Mouse (Mus musculus) 416B (cell line): ENCODE results near the gene Ifna16.
A peak's percentile ranks its signal among the peaks of the same experiment; 100 is the strongest.

Experiments
- DNase-seq: peaks from one replicate; pipeline ENCODE4 v3.0.0; 2011; ENCODE audit warnings: low read depth

Ifna16 gene

DNA sequence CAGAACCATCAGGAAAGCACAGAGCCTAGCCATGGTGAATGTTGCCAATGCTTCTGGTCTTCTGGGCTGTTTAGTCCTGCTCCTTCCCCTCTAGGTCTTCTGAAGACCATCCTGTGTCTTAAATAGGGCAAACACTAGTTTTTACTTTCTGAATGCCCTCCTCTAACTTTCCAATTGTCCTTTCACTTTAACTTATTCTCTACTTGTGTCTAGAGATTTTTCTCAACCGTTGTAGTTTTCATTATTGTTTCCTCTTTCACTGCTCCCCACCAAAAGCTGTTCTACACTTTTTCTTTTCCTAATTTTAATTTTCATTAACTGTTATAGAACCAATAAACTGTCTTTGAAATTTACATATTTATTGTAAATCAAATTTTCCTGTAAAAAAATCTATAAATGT, at the start of gene Ifna16:
Ifna16 (minus strand) TSS at position 101 of the 400 bp plus-strand sequence.
- no peak for DNase-seq

DNA sequence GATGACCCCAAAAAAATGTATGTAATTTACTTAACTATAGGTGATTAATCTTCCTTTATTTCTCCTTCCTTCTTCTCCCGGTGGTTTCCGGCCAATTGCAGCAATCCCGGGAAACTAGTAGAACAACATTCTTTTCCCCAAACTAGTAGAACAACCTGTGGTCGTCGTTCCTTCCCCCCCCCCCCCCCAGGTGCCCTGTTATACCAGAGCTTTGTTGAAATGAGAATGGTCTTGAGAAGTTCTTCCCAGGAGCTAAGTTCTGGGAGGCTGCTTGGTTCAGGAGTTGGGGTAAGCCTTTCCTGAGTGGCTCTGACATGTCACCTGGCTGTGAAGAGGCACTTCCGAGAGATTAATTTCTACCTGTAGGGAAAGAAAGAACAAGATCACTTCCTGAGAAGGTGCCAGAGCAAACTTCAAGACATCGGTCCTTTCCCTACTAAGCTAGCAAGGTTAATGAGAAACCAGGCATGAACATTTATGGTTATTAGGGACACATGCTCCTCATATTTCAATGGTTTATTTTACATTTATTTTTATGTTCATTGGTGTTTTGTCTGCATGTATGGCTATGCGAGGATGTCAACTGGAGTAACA, 46.9 kb upstream of the Ifna16 start:
- no peak for DNase-seq

DNA sequence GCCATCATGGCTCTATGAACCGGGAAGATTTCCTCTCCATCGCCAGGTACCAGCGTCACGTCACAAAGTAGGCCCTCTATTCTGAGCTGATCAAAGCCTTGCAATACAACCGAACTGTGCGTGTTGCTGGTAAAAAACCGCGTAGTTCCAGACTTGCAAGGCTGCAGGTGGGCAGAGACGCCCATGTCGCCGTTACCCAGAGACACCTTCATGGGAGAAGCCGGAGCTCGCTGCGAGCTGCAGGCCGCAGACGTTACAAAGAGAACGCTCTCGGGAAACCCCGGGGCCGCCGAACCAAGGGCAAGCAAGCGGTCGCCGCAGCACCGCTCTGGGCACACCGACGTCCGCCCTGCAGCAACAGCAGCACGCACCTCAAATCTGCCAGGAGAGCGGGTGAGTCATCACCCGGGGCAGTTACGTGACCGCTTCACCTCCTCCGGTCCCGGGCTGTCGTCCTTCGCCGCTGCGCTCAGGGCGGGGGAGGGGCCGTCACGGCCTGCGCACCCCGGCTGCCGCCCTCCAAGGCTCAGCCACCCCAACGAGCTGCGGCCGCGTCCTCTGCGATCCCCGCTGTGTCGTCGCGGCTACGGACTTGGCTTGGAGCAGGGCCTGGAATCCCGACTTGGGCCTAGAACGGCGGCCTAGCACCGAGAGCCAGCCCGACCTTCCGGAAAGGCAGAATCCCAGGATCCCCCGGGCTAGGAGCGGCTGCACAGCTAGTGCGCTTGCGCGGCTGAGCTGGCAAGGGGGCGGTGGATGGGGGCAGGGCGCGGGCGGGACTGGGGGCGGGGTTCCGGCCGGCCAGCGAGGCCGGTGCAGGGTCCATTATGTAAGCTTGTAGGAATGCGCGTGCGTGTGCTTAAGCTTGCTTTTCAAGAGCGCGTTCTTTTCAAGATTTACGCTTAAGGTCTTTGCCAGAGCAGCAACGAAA, 45.3 kb upstream of the Ifna16 start, which contains the start of the genes Gm26566 and Klhl9:
Gm26566 (plus strand) TSS at position 15 of the 931 bp plus-strand sequence.
Klhl9 (minus strand) TSS at position 675 of the 931 bp plus-strand sequence.
- peak; percentile 95 for DNase-seq

DNA sequence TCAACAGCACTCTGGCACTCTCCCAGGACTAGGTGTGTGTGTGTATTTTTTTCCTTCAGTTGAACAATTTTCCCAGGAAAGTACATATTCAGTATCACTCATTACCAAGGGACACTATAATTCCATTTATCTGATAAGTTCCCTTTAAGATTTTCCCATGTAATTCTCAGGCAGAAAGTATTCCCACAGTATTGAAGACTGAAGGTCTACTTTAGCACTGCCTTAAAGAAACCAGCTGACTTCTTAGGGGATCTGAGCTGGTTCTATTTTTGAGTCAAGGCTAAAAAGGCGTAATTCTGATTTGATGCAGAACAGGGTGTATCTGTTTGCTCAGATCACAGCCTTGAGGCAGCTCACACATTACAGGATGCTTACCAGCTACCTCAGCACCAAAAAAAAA, 42.0 kb upstream of the Ifna16 start:
- no peak for DNase-seq

DNA sequence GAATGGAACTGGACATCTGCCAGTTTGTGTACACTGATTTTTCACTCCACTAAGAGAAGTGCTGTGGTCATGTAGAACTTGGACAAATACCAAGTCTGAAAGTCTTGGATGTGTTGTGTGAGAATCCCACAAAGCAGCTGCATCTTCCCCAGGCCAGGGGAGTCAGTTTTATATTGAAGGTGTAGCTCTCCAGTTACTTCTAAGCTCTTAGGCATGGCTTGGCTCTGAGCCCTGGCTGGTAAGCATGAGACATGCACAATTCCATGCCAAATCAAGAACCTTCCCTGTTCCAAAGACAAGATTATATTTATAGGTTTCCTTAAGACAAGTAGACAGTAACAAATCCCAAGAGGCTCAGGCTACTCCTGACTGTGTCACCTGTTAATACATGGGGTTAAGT, 38.3 kb upstream of the Ifna16 start:
- DNase-seq = no peak

DNA sequence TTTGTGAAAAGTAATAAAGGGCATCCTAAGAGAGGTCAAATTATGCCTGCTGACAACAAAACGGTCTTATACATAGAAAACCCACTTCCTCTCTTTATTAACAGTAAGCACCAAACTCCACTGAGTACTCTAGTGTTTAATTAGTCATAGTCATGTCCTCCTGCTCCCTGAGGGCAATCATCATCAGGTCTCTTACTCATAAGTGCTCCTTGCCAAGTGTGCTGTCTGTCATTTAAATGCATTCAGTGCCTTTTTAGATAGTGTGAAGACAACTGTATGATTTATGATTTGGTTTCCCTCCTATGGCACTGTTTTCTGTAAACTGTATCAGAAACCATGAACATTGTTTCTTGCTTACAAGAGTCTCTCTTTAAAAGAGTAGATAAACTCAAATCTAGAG, 37.6 kb upstream of the Ifna16 start:
- peak; percentile 59 for DNase-seq

DNA sequence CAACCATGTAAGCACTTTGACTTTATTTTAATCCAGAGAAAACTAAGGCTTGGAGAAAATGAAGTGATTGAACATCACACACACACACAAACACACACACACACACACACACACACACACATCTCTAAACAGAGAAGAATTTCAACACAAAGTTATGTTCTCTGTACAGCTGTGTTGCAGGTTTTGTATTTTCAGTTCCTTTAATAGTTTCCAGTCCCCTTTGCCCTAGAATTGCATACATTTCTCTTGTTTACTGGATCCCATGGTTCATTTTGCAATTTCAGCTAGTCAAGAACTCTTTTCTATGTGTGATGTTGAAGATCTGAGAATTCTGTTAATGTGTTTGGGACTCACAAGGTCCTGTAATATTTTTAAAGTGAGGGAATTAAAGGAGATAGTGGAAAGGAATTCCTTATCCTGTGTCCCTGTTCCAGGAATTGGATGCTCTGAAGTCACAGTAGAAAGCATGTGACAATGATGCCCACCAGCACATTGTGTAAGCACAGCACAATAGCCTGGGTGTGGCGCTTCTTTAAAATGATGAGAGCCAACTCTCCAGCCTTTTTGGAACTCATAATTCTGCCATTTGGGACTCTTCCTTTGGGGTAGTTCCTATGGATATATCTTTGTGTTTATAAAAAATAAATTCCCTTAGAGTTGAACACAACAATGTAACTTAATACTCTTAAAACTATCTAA, 30.6 kb upstream of the Ifna16 start:
- no peak for DNase-seq

DNA sequence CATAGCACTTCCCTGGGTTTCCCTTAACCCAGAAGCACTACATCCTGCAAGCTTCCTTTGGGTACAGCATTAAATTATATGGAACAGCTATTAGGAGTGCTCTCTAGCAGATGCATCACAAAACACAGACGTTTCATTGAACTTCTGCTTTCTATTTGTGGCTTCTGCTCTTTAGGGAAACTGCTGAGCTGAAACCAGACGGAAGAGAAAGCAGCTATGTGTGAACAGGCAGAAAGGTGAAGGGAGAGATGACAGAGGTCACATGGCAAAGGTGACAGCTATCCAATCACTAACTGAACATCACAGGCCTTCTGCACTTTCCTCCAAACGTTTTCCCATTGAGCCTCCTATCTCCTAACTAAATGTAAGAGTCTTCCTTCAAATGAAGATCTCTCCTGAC, 29.2 kb upstream of the Ifna16 start:
- no peak for DNase-seq

DNA sequence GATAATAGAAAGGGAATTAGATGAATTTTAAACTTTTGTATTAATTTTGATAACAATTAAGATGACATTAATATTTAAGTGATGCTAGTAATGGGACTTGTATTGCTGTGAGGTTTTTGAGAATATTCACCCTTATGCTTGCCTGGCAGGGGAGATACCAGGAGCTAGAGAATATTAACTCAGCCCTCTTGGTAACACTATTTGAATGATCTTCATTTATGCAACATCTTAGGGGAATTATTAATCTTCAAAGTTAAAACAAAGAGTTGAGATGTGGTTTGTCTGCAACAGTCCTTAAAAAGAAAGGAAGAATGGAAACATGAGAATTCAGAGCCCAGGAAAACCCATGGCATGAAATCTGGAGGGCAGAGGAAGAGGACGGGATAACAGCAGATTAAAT, 22.6 kb upstream of the Ifna16 start:
- DNase-seq = no peak

DNA sequence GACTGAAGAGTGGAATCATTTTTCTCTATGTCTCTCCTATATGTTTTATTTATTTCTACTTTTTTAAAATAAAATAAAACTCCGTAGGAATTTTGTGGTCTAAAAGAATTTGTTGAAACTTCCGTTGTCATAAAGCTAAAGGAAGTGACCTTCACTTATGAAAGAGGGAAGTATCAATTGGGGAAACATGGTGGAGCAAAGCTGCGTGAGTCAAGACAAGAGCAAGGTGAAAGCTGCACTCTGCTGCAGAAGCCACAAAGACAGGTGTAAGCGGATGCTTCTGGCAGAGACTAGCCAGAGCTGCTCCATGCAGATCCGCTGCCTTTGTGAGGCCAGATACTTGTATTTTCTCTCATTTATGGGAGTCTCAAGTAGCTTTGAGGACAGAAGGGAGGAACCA, 22.1 kb upstream of the Ifna16 start:
- no peak for DNase-seq

DNA sequence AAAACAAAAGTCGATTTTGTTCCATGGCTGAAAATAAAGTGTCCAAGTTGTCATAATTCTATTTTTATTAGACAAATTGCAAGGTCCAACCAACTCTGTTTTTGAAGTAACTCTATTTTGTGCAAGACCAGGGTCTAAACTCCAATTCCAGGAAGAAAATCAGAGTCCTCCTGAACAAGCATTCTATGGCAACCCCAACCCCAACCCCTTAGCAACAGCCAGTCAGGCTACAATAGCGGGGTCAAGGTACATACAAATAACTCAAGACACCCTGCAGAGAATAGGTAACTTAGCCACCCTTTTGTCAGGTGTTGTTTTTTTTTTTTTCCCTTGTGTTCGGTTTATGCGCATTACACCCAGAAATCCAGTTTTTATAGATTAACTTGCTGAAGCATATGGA, 21.0 kb upstream of the Ifna16 start:
- DNase-seq = no peak

DNA sequence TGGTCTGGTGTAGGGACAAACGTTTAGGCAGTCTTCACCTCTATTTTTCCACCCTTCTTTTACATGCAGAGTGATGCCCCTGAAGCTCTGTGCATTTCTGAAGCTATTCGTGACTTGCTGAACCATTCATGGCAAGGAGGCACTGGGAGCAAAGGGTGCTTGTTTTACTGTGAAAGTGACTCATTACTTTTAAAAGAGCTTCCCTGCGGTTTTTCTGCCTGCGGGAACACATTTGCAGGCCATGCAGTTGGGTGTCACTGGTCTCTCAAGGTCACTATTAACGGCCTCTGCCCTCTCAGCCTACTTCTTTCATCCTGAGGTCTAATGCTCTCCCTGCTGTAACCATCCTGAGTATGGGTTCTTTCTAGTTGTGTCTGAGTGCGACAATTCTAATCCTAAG, 20.4 kb upstream of the Ifna16 start:
- DNase-seq = peak; percentile 79

DNA sequence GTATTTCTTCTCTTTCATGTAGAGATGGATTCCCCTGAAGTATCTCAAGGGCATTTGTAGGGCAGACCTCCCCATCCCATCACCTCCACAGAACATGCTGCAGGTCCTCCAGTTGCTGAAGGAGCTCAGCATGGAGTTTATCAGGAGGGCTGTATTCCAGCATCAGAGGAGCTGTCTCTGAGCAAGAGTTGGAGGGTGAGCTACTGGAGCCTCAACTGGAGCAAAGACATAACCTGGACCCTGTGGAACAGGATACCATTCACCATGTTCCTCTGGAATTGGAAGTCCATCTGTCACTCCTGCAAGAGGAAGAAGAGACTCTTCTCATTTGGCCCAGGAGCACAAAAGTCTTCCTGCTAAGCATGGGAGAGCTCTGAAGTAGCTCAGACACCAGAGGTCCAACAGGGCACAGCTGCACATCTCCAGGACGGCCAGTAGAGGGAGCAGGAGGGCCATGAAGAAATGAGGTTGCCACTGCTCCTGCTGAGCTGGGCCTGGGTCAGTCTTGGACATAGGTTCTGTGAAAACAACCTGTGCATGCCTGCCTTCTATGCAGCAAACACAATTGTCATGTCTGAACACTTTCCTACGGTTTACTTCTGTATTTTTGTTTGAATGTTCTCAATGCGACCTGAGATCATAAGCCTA, 19.6 kb upstream of the Ifna16 start:
- DNase-seq = peak; percentile 83

DNA sequence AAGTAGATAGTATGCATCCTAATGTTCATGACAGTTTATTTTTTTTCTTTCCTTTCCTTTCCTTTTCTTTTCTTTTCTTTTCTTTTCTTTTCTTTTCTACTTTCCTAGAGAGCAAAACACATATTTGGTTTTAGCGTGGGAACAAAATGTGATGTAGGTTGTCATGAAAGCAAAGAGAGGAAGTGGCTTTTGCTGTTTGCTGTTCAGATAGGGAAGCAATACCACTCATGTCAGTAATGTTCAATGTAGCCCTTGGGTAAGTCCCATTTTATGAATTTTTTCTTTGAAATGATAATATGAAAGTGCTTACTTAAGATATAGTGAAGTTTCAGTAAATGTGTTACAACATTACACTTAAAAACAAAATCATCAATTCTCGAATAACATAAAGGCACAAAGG, 16.7 kb upstream of the Ifna16 start:
- peak; percentile 57 for DNase-seq

DNA sequence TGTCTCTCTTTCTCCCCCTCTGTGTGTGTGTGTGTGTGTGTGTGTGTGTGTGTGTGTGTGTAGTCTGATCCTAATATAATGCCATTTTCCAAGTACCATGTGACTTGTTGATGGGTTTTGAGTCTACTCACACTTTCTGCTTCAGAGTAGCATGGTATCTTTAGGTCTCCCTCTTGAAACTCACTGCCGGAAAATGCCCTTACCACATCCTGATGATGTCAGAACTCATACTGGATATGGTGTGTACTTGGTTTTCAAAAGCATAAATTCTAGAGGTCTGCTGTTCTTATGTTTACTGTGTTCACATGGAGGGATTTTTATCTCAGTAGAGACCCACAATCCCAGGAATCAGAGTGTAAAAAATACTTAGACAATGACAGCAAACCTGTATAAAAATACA, 15.8 kb upstream of the Ifna16 start:
- DNase-seq = peak; percentile 76

DNA sequence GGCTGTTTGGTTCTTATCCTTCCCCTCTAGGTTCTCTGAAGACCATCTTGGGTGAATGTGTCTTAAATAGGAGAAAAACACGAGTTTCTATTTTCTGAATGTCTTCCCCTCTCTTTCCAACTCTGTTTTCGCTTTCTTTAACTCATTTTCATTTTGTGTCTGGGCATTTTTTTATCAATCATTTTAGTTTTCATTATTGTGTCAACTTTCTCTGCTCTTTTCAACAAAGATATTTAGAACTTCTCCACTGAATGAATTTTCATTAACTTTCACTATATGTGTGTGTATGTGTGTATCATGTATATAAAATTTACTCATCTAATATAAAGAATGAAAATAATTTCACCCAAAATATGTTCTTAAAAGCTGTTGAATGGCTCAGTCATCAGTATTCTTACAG, 14.5 kb upstream of the Ifna16 start, which contains the start of gene Ifnab:
Ifnab (minus strand) TSS at position 101 of the 400 bp plus-strand sequence.
- no peak for DNase-seq

DNA sequence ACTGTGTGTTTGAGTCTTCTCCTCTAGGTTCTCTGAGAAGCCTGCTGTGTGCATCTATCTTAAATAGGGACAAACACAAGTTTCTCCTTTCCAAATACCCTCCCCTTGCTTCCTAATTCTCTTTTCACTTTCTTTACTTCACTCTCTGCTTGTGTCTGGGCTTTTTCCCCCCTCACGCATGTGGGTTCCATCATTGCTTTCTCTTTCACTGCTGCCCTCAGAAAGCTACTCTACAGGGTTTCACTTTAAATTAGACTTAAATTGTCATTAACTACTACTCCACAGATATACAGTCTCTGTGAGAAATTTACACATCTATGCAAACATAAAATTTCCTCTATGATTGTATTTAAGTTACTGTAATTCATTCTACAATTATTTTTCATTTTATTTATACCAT, 7.1 kb upstream of the Ifna16 start, which contains the start of gene Ifna2:
Ifna2 (minus strand) TSS at position 101 of the 400 bp plus-strand sequence.
- no peak for DNase-seq

DNA sequence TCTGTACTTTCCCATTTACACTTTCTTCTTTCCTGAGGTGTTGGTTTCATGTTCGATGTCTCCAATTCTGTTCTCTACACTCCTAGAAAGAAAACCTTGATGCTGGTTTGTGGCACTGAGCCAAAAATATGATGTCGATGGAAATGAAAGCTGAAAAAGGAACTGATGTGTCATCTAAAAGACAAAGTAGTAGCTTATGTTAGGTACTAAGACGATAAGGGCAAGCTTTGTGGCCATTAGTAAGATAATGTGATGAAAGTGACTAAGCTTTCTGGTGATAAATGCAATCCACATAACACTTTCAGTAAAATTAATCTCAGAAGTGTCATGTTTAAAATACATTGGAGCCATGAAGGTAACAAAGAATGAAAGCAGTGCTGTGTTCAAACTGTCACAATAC, 4.6 kb upstream of the Ifna16 start:
- DNase-seq = peak; percentile 76

DNA sequence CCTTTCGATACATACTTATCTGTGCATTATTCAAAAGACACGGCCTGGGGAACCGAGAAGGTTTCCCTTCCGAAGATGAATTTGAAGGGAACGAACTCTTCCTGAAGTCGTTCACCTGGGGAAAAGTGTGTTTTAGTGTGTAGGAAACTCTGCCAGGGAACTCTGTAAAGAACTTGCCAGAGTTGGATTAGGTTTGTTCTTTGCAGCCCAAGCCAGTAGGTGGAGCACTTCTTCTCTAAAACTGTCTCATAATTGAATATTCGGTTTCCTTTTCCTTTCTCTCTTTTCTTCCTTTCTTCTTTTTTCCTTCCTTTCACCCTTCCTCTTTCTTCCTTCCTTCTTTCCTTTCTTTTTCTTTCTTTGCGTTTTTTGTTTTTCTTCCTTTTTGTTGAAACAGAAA, 3.6 kb upstream of the Ifna16 start:
- DNase-seq = peak; percentile 57

DNA sequence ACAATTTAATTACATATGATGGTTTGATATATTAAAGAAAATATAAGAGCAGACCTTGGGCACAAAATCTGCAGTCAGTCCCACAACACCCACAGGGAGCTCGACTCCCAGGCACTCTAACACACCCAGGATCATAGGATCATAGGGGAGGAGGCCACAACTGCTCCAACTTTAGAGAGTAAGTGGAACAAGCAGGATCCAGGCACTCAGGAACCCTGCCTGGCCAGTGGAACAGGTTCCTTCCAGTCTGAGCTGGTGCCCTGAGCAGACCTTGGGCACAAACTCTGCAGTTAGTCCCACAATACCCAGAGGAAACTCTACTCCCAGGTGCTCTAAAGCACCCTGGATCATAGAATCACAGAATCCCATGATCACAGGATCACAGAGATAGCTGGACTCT, 21.3 kb downstream of the Ifna16 start:
- DNase-seq = no peak

DNA sequence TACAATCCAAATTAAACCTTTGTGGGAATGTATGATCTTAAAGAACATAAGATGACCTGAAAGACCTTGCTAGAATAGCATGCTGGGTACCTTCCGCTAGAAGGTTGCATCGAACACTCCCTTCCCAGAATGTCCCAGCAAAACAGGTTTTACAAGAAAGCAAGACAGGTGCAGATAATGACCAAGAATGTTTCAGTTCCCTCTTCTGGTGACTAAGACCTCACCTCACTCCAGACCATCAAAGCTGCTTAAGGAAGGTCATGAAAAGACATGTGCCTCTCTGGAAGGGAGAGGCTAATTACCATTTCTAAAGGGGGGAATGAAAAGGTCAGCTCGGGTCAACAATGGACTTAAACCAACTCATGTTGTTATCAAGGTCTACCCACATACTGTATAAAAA, 23.1 kb downstream of the Ifna16 start:
- no peak for DNase-seq

DNA sequence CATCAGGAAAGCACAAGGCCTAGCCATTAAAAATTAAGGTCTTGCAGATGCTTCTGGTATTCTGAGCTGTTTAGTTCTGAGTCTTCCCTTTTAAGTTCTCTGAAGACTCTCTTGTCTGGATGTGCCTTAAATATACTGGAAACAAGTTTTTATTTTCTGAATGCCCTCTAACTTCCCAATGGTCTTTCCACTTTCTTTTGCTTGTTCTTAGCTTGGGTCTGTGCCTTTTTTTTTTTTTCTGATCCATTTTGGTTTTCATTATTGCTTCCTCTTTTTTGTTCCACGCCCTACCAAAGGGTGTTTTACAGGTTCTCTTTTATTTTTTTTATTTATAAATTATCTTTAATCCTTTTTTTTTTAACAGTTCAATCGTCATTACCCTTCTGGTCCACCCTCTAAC, 32.4 kb downstream of the Ifna16 start, which contains the start of gene Ifna13:
Ifna13 (minus strand) TSS at position 101 of the 400 bp plus-strand sequence.
- DNase-seq = peak; percentile 5
